Mouse (Mus musculus): ENCODE data around the gene Acp4. TPM values are rescaled to one million over a fixed set of nuclear protein-coding genes. Genes with fewer than 3 reads are reported as not detected.
"Not testable (repeated sequence)": the region's sequence is repeated elsewhere in the genome, so short reads cannot be mapped to it uniquely, and the experiment has no call there.

Acp4 gene
- total RNA-seq (2022) = not detected

DNA sequence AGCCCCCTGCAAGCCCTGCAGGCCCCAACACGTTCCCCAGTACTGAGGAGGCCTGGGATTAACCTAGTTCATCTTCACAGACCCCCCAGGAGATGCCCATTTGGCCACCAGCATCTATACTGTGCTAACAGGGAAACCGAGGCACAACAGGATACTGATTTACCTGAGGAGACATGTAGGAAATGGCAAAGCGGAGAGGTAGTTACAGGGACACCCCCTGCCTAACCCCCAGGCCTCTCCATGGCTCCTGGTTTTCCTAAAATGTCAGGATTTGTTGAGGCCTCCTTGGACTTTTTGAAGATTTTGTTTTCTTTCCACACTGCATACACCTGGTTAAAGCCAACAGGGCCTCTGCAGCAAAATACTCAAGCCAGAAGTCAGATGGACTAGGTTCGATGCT is at the start of gene Acp4:
Acp4 (minus strand) TSS at position 101 of the 400 bp plus-strand sequence.
- DNase-seq = no peak

DNA sequence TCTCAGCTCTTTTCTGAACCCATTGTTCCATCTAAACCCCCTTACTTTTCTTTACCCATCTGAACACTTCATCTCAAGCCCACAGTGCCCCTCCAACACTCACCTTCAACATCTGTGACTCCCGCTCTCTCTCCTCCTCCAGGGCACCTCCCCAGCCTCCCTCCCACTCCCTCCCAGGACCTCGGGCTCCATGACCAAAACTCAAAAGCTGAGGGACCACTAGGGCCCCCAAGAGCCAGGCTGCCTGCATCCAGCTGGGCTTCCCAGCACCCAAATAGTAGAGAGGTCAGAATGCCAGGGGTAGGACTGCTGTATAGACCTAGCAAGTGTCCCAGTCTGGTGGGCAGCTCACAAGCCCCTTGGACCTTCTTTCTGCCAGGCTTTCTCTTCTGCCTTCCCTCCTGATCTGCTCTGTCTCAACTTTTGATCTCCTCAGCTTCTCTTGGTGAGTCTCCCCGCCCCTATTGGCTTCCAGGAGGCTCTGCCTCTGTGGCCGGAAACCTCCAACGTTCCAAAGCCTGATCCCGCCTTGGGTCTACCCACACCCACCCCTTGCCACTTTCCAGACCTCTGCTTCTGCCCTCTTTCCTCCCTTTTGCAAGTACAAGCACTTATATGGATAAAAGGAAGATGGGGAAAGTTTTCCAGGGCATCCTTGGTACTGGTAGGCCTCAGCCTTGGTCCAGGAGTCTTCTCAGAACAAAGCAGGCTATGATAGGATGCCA is 49.5 kb upstream of the Acp4 start, which contains the start of gene Clec11a:
Clec11a (minus strand) TSS at position 387 of the 725 bp plus-strand sequence.
- DNase-seq = no peak

DNA sequence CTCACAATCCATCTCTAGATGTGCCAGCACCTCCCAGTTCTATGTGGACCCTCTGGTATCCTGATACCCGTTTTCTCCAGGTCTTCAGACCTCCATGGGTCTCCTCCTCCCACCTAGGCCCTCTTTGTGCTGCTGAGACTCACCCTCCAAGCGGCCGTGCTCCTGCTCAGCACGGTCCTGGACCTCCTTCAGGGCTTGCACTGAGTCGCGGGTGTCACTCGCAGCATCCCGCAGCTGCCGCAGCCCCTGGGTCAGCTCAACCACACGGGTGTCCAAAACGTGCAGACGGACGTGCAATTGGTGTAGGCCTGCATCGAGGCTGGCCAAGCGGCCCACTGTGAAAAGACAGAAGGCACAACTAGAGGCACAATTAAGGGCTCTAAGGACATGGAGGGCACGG is 48.5 kb upstream of the Acp4 start:
- DNase-seq = peak; percentile 24

DNA sequence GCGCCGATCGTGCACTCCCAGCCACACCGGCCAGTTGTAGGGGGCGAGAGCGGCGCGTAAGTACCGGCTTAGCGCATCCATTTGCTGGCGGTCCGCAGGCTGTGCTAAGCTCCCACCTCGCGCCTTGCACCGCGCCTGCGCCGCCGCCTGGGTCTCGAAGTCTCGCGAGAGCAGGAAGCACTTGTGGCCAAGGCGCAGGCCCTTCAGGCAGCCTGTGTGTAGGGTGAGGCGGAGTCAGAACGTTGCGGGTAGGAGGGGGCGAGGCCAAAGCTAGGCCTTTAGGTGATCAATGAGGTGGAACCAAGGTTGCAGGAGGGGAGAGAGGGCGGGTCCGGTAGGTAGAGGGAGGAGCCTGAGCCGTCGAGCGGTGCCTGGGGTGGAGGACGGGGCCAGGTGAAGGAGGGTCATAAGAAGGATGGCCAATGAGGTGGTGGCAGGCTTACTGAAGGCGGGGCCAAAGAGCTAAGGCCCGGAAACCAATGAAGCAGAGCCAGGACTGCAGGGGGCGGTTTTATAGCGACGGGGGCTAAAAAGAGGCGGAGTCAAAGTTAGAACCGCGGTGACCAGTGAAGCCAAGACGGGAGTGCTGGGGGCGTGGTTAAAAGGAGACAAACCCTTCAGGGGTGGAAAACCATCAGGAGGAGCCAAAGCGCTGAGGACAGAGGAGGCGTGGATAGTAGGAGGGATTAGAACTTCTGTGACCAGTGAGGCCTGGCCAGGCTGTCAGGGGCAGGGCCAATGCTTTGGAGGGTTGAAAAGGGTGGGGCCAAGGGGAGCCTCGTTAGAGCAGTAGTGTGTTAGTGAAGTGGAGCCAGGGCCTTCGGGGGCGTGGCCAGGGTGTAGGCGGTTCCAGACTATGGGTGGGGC is 47.8 kb upstream of the Acp4 start:
- DNase-seq = peak; percentile 98

DNA sequence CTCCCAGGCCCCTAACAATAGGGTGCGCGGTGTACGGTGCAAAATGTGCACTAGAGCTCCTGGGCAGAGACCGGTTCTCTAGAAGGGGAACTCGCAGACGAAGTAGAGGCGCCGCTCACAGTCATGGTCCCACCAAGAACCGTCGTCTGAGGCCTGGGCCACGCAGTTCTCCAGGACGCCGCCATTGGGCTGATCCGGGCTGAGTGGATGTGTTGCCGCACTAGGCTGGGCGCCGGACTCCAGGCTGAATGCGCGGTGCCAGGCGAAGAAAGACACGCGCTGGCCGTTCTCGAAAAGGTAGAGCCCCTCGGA is 47.2 kb upstream of the Acp4 start:
- no peak for DNase-seq

DNA sequence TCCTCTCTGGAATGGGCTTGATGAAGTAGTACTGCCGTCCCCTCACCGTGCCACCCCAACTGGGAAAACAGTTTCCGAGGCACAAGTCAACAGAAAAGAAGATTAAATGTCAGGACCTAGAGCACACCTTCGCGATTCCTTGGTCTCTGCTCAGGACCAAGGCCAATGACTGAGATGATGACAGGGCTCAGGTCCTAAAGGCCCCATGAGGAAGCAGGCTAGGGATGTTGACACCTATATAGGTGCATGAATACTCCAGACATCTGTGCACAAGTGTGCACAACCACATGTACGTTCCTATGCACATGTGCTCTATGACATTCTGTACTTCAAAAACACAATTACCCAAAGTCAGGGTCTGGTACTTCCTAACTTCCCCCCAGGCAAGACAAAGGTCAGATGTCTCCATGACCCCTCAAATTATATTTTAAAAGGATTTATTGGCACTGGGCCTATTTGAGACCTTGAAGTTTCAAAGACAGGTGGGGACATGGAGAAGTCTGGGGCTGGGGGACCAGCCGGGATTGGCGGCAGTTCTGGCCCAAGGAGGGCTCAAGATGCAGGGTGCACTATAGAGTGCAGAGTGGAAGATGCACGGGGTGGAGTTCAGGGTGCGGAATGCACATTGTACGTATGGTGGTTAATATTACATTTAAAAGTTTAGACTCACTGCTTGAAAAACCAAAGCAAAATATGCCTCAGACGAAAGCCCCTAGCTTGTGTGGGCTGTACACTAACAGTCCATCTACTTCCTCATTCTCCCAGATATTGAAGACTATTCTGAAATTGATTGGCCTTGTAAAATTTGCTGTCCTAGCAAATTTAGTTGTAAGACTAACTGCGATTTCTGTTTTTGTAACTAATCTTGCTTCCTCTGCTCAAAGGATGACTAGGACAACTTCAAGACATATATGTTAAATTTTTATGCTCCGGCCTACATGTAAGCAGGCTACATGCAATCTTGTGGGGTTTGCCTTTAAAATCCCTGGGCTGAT is 46.5 kb upstream of the Acp4 start:
- no peak for DNase-seq

DNA sequence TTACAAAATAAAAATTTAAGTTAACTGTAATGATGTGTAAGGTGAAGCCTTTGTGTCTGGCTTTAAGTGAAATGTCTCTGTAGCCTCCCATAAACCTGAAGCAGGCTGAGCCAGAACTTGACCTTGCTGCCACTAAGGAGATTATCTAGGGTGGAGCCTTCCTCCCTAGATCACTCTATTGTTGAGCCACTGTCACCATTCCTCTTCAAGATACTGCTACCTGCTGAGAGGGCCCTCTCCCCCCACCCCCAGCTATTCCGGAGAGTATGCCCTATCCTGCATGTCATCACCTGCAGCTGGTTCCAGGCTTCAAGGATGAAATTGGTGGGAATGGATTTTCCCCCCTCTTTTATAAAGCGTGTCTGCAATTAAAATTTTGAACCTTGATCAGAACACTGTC is 40.3 kb upstream of the Acp4 start:
- DNase-seq = not testable (repeated sequence)

DNA sequence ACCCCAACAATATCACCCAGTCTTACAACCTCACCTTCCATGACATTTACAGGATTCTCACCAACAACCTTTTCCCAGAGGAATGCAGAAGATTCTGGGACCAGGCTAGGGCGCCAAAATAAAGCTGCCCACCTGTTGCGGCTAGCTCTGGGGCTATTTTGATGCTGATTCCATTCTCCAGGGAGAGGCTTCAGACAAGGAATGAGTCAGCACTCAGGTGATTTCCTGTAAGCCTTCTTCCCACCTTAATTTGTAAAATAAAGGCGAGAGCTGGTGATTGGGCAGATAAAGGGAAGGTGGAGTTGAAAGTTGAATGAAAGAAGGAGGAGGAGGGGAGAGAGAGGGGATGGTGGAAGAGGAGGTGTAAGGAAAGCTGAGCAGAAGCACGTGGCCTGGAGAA is 34.2 kb upstream of the Acp4 start:
- DNase-seq = no peak

DNA sequence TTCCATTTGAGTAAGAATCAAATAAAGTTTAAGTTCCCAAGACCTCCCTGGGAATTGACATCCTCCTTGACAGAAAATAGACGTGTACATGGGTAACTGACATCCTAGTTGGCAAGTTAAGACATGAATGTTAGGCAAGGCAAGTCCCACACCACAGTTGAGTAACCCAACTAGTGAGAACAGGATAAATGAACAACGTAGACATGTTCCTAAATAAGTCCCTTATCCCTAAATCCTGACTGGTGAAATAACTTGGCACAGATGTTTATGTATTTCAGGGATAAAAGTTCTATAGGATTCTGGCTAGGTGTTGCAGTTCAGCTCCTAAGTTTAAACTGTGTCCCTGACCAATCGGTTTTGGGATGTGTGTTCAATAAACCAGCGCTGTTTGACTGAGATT is 33.8 kb upstream of the Acp4 start:
- DNase-seq = no peak

DNA sequence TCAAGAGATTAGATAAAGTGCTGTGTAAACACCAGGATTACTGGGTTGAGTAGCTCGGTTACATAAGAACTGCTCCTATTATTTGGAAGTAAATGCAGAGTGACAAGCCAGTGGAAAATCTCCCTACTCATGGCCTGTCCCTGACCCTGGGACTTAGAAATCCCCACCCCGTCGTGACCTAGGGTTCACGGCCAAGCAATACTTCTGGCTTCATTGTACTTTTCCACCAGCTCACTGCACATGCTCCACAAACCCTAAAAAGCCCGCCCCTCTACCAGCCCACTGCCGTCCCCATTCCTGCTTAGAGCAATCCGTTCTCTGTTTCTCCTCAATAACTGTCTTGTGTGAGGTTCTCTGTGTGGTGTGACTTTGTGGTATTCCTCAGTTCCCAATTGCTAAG is 30.6 kb upstream of the Acp4 start:
- no peak for DNase-seq

DNA sequence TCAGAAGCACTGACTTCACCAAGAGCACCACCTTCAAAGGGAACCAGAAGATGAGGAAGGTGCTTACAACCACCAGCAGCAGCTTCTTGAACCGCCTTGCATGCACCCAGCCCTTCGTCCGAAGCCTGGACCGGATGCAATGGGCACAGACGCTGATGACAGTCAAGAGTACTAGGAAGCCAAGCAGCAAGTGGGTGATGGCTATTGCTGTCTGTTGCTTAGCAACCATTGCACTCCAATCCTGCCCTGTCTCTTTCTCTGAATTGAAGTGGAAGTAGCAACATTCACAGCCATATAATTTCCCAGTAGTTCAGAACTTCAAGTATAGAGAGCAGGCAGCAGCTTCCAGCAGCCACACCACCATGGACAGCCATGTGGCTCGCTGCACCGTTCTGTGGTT is 24.4 kb upstream of the Acp4 start:
- no peak for DNase-seq

DNA sequence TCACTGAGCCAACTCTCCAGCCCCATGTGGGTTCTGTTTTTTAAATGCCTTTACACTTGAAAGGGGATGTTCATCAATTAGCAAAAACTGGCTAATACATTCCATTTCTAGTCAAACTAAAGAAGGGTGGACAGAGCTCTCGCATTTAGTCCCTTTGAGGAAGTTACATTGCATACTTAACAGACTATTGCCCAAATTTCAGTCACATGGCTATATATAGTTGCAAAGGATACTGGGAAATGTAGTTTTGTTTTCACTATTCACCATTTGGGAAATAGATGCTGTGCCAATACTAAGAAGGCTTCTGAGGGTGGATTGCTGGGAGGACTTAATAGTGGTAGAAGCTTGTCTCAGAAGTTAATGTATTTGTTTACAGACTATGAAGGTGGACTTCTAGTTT is 23.8 kb upstream of the Acp4 start:
- no peak for DNase-seq

DNA sequence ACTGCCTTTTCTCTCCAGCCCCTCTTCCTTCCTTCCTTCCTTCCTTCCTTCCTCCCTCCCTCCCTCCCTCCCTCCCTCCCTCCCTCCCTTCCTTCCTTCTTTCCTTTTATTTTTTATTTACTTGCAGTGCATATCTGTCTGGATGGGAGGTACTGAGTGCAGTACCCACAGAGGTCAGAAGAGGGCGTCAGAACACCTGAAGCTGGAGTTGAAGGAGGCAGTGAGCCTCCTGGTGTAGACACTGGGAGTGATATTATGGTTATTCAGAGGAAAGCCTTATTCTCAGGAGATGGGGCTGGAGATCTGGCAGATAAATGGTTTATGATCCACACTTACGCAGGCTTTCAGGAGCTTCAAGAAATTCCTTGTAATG is 20.1 kb upstream of the Acp4 start:
- DNase-seq = no peak

DNA sequence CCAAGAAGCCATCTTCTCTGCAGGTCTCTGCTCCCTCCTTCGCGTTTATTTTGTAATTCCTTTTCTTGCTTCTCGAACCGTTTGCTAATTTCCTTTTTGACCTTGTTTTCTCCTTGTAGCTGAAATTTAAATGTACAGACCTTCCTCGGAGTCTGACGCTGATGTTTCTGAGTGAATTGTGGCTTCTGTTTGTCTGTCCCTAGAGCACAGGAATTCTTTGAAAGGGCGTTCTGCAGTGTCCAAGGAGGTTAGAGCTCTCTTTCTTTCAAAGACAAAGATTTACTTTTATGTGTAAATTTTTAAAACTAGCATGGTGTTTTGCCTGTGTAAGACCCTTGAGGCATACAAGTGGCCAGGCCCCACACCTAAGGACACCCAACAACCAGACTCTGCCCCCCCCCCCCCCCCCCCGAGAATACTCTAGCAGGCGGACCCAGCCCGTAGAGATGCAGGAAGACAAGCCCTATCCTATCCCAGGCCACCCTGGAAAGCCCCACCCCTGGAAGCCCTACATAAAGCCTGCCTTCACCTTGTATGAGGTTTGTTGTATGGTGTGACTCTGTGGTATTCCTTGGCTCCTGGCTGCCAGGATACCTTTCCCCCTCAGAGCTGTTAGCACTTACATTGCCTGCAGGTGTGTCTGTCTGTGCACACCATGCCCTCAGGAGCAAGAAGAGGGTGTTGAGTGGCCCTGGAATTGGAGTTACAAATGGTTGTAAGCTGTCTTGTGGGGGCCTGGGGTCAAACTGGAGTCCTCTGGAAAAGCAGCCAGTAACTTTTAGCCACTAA is 19.5 kb upstream of the Acp4 start:
- DNase-seq = no peak

DNA sequence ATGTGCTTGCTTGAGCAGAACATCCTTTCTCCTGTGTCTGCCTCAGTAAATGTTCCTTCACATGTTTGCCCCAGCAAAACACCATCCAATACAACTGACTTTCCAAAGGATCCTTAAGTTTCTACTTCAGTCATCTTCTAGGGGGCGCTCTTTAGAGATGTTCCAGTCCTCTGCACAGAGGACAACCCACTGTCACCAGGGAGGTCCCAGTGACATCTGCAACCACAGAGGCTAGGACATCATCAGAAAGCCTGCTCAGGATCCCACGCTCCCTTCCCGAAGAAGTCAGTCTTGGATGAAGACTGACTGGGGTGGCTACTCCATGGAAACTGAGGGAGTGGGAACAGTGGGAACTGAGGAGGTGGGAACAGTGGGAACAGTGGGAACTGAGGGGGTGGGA is 18.4 kb upstream of the Acp4 start:
- no peak for DNase-seq

DNA sequence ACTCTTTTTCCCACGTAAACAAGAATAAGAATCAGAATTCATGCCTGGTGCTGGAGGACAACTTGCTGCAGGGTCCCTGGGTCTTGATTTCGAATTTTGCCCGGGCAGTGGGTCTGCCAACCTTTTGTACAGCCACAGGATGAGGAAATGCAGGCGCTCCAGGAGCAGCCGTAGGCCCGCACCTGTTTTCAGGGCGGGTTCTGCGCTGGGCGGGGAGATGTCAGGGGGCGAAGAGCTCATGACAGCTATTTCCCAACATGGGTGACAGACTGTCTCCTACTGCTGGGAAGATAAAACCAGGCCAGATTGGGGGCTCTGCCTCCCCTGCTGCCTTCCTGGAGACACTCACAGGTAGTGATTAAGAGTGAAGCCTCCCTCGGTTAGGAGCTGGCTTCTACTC is 16.9 kb upstream of the Acp4 start:
- DNase-seq = no peak

DNA sequence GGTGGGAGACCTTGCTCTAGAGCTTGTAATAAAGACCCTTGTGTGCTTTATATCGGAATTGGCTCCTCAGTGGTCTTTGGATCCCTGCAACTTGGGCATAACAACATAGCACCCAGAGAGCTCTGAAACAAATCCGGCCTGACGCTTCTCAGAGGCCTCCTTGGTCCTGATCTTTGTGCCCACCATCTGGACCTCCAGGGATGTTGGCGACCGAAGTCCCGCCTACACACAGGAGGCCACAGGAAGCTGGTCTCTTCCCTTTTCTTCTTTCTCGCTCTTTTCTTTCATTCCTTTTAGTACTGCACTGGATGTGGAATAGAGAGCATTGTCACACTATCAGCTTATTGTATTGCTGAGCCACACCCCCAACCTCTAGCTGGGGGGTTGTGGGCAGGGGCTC is 16.3 kb upstream of the Acp4 start:
- DNase-seq = no peak

DNA sequence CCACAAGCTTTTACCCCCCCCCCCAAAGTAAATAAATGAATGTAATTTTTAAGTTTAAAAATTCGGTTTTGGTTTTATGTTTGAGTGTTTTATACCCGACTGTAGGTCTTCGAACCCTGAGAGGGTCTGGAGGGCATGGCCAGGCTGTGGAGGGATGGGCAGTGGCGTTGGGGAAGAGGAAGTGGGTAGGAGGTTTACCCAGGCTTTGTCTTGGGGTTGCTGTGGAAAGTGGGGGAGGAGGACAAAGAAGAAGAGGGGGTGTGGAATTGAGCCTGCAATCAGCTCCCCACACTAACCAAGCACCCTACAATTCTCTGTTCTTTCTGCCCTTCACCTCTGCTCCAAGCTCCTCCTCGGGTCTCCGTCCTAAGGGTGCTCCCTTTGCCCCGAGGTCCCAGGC is 15.4 kb upstream of the Acp4 start:
- DNase-seq = no peak

DNA sequence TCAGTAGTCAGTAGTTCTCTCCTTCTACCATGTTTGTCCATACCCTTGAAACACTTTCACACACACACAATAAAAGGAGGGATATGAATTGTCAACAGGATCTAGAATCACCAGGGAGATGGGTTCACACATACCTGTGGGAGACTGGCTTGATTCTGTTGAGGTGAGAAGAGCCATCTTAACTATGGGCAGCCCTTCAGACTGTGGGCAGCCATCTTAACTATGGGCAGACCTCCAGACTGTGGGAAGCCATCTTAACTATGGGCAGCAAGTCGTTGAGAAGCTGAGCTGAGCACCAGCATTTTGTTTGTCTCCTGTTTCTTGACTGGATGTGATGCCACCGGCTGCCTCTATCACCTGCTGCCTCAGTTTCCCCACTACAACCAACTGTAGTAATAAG is 14.1 kb upstream of the Acp4 start:
- no peak for DNase-seq

DNA sequence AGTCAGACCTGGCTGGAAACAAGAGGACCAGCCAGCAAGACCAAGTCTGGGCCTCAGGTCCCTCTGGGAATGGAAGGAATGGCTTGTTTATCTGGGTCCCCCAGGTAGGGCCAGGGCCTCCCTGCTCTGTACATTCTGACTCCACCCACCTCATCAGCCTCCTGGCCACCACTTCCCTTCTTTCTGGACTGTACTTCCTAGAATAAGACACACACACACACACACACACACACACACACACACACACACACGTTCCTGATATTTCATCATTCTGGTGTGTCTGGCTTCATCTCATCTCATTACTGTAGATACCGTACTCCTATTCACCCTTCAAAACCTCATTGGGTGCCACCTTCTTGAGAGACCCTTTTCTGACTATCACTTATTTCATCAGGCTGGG is 12.2 kb upstream of the Acp4 start:
- no peak for DNase-seq

DNA sequence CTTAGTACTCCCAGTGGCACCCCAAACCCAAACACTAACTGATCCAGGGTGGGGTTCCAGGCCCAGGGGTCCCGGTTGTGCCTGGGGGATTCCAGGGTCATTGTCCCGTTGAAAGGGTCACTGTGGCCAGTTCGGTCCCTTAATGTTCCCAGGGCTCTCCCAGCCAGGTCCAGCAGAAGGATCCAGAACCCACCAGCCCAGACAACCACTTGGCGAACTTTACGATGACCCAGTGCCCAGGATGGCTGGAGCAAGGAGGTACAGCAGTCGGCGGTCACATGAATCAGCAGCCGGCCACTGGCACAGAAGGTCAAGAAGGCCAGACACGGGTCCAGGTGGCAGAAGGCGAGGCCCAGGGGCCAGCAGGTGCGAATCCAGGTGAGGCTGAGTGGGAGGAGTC is 10.9 kb upstream of the Acp4 start:
- no peak for DNase-seq

All from adrenal gland, adult 8-10 months (tissue).